Mouse (Mus musculus): Measurements from ENCODE around the gene Plpp2. TPM values are rescaled to one million over a fixed set of nuclear protein-coding genes. Genes with fewer than 3 reads are reported as not detected.
A peak's percentile ranks its signal among the peaks of the same experiment; 100 is the strongest.

Gene Plpp2
- polyA plus RNA-seq, 1 experiment from 2014 or later: 106 TPM

GRCm38 (mm10) chr10:79537271-79537670, 3.7 kb upstream of the Plpp2 start:
- H3K4me1 ChIP-seq (replicated peaks): 0 out of 2 replicates have a peak, but pooled peaks cover 4% of the 10 kb centered on the region
- no peak overlapping the region for H3K4me3 ChIP-seq (replicated peaks)
- 88% methylated on average over 7 of the region's 7 CpGs for WGBS
- peaks cover 20% of the 10 kb centered on the region for H3K36me3 ChIP-seq
- H3K4me2 ChIP-seq (replicated peaks): no peak overlapping the region
- no peak overlapping the region for H3K27ac ChIP-seq
- no peak overlapping the region for H3K9ac ChIP-seq
- no peak for ATAC-seq
- H3K27me3 ChIP-seq (replicated peaks): no peaks in the 10 kb centered on the region
- no peaks in the 10 kb centered on the region for H3K9me3 ChIP-seq

GRCm38 (mm10) chr10:79536461-79537080, 3.0 kb upstream of the Plpp2 start:
- Histone ChIP-seq H3K4me1 (replicated peaks) (0 out of 2 replicates have a peak, but pooled peaks cover 4% of the 10 kb centered on the region), H3K27me3 (replicated peaks) (no peaks in the 10 kb centered on the region), H3K36me3 (peaks cover 16% of the 10 kb centered on the region), H3K9ac (no peak overlapping the region), H3K9me3 (no peaks in the 10 kb centered on the region), H3K27ac (no peak overlapping the region), H3K4me2 (replicated peaks) (no peak overlapping the region), H3K4me3 (replicated peaks) (no peak overlapping the region)
- ATAC-seq: no peak
- WGBS: 73% methylated on average over 12 of the region's 12 CpGs

GRCm38 (mm10) chr10:79535431-79535830, 1.8 kb upstream of the Plpp2 start:
- Histone ChIP-seq H3K4me2 (replicated peaks) (no peak overlapping the region), H3K36me3 (peaks cover 9% of the 10 kb centered on the region; the same call in 1 of the 2 replicates), H3K9me3 (no peaks in the 10 kb centered on the region), H3K27ac (no peak overlapping the region), H3K27me3 (replicated peaks) (no peaks in the 10 kb centered on the region), H3K9ac (no peak overlapping the region), H3K4me3 (replicated peaks) (no peak overlapping the region), H3K4me1 (replicated peaks) (0 out of 2 replicates have a peak, but pooled peaks cover 4% of the 10 kb centered on the region)
- no peak for ATAC-seq
- 48% methylated on average over 1 of the region's 1 CpGs for WGBS

- 86% methylated on average over 2 of the region's 2 CpGs for WGBS
- H3K36me3 ChIP-seq: 0 out of 2 replicates have a peak, but pooled peaks cover 6% of the 10 kb centered on the region
- no peaks in the 10 kb centered on the region for H3K27me3 ChIP-seq (replicated peaks)
- peak overlapping the region; percentile 93; the same call in 1 of the 2 replicates for H3K4me2 ChIP-seq (replicated peaks)
- H3K9ac ChIP-seq: no peak overlapping the region
- 0 out of 2 replicates have a peak, but pooled peaks cover 8% of the 10 kb centered on the region for H3K4me1 ChIP-seq (replicated peaks)
- no peak overlapping the region for H3K27ac ChIP-seq
- ATAC-seq: no peak
- H3K9me3 ChIP-seq: no peaks in the 10 kb centered on the region
- H3K4me3 ChIP-seq (replicated peaks): no peak overlapping the region
These were observed 830 bp upstream of the Plpp2 start for GRCm38 (mm10) chr10:79534426-79534825.

- Histone ChIP-seq H3K4me2 (replicated peaks) (peak overlapping the region; percentile 93), H3K9me3 (no peaks in the 10 kb centered on the region), H3K27me3 (replicated peaks) (no peaks in the 10 kb centered on the region), H3K4me1 (replicated peaks) (0 out of 2 replicates have a peak, but pooled peaks cover 8% of the 10 kb centered on the region), H3K36me3 (0 out of 2 replicates have a peak, but pooled peaks cover 6% of the 10 kb centered on the region), H3K4me3 (replicated peaks) (peak overlapping the region; percentile 59), H3K9ac (peak overlapping the region; percentile 66), H3K27ac (peak overlapping the region; percentile 93)
- 25% methylated on average over 3 of the region's 3 CpGs for WGBS
- ATAC-seq: peak; percentile 60
These were observed 918 bp downstream of the Plpp2 start for GRCm38 (mm10) chr10:79532678-79533077.

GRCm38 (mm10) chr10:79531593-79531992, 2.0 kb downstream of the Plpp2 start:
- Histone ChIP-seq H3K27me3 (replicated peaks) (no peaks in the 10 kb centered on the region), H3K4me2 (replicated peaks) (peak overlapping the region; percentile 93), H3K9me3 (no peaks in the 10 kb centered on the region), H3K27ac (no peak overlapping the region; the same call in 1 of the 2 replicates), H3K36me3 (0 out of 2 replicates have a peak, but pooled peaks cover 10% of the 10 kb centered on the region), H3K4me1 (replicated peaks) (0 out of 2 replicates have a peak, but pooled peaks cover 8% of the 10 kb centered on the region), H3K4me3 (replicated peaks) (peak overlapping the region; percentile 59), H3K9ac (0 out of 2 replicates have a peak overlapping the region, but pooled peaks have one; percentile 1)
- ATAC-seq: no peak
- WGBS: 67% methylated on average over 3 of the region's 3 CpGs

- Histone ChIP-seq H3K4me2 (replicated peaks) (no peak overlapping the region; the same call in 1 of the 2 replicates), H3K27me3 (replicated peaks) (no peaks in the 10 kb centered on the region), H3K27ac (no peak overlapping the region), H3K9me3 (no peaks in the 10 kb centered on the region), H3K4me1 (replicated peaks) (0 out of 2 replicates have a peak, but pooled peaks cover 8% of the 10 kb centered on the region), H3K4me3 (replicated peaks) (no peak overlapping the region), H3K9ac (no peak overlapping the region), H3K36me3 (0 out of 2 replicates have a peak, but pooled peaks cover 12% of the 10 kb centered on the region)
- 92% methylated on average over 13 of the region's 13 CpGs for WGBS
- no peak for ATAC-seq
These were observed 2.9 kb downstream of the Plpp2 start for GRCm38 (mm10) chr10:79530721-79531120.

GRCm38 (mm10) chr10:79530241-79530640, 3.4 kb downstream of the Plpp2 start:
- Histone ChIP-seq H3K27ac (no peak overlapping the region), H3K27me3 (replicated peaks) (no peaks in the 10 kb centered on the region), H3K4me2 (replicated peaks) (no peak overlapping the region; the same call in 1 of the 2 replicates), H3K9ac (no peak overlapping the region), H3K4me3 (replicated peaks) (no peak overlapping the region), H3K9me3 (no peaks in the 10 kb centered on the region), H3K36me3 (0 out of 2 replicates have a peak, but pooled peaks cover 12% of the 10 kb centered on the region), H3K4me1 (replicated peaks) (0 out of 2 replicates have a peak, but pooled peaks cover 8% of the 10 kb centered on the region)
- WGBS: 64% methylated on average over 8 of the region's 8 CpGs
- ATAC-seq: no peak

- Histone ChIP-seq H3K27me3 (replicated peaks) (no peaks in the 10 kb centered on the region), H3K4me3 (replicated peaks) (no peak overlapping the region), H3K9me3 (no peaks in the 10 kb centered on the region), H3K9ac (no peak overlapping the region), H3K27ac (no peak overlapping the region), H3K4me1 (replicated peaks) (0 out of 2 replicates have a peak, but pooled peaks cover 8% of the 10 kb centered on the region), H3K36me3 (0 out of 2 replicates have a peak, but pooled peaks cover 12% of the 10 kb centered on the region), H3K4me2 (replicated peaks) (no peak overlapping the region)
- no peak for ATAC-seq
- WGBS: 87% methylated on average over 3 of the region's 3 CpGs
These were observed 5.5 kb downstream of the Plpp2 start for GRCm38 (mm10) chr10:79528081-79528480.

GRCm38 (mm10) chr10:79527453-79527845, 6.1 kb downstream of the Plpp2 start:
- WGBS: 91% methylated on average over 6 of the region's 6 CpGs
- Histone ChIP-seq H3K27ac (no peak overlapping the region), H3K4me3 (replicated peaks) (no peak overlapping the region), H3K27me3 (replicated peaks) (no peaks in the 10 kb centered on the region), H3K9me3 (no peaks in the 10 kb centered on the region), H3K36me3 (0 out of 2 replicates have a peak, but pooled peaks cover 12% of the 10 kb centered on the region), H3K4me1 (replicated peaks) (0 out of 2 replicates have a peak, but pooled peaks cover 3% of the 10 kb centered on the region), H3K9ac (no peak overlapping the region), H3K4me2 (replicated peaks) (no peak overlapping the region)
- no peak for ATAC-seq

GRCm38 (mm10) chr10:79526661-79527452, 6.7 kb downstream of the Plpp2 start:
- H3K4me2 ChIP-seq (replicated peaks): no peak overlapping the region
- H3K9me3 ChIP-seq: no peaks in the 10 kb centered on the region
- H3K27me3 ChIP-seq (replicated peaks): no peaks in the 10 kb centered on the region
- no peak overlapping the region for H3K4me3 ChIP-seq (replicated peaks)
- no peak overlapping the region for H3K27ac ChIP-seq
- H3K36me3 ChIP-seq: 0 out of 2 replicates have a peak, but pooled peaks cover 12% of the 10 kb centered on the region
- no peak for ATAC-seq
- no peak overlapping the region for H3K9ac ChIP-seq
- WGBS: 85% methylated on average over 12 of the region's 12 CpGs
- 0 out of 2 replicates have a peak, but pooled peaks cover 3% of the 10 kb centered on the region for H3K4me1 ChIP-seq (replicated peaks)
